Mouse (Mus musculus) heart, postnatal 0 days (tissue): ENCODE measurements at regions not wholly inside any gene's neighbourhood (a gene's known extent, or its start where the extent isn't known, plus 50 kb on each side); places are given as distances from the start of the nearest gene placed in this dataset.

Experiments
- CTCF ChIP-seq: IDR thresholded peaks from 2 replicates; pipeline ENCODE4 v1.5.1; 2016; ENCODE audit warnings: antibody characterized with exemption, control low read depth, low read depth
- EP300 ChIP-seq: IDR thresholded peaks from 2 replicates; pipeline ENCODE4 v1.6.1; 2016; ENCODE audit warnings: antibody characterized with exemption, low read depth

GRCm38 (mm10) chr17:88248625-88249024 is 183.5 kb upstream of the Fbxo11 start:
- no peak for TF ChIP-seq CTCF
- no peak for TF ChIP-seq EP300
